Mouse (Mus musculus) midbrain, embryonic 10.5 days (tissue): ENCODE data around the gene Heatr3. TPM values are rescaled to one million over a fixed set of nuclear protein-coding genes. Genes with fewer than 3 reads are reported as not detected.
"Not testable (repeated sequence)": the region's sequence is repeated elsewhere in the genome, so short reads cannot be mapped to it uniquely, and the experiment has no call there.

Experiments used
- DNase-seq: peaks from one replicate; pipeline ENCODE4 v3.0.0-alpha.2; 2017; ENCODE audit warnings: low spot score
- H3K27ac ChIP-seq: fragments of 300-500 bp; sonication (generic); replicated peaks from 2 replicates; pipeline ENCODE4 v1.5.1; 2016; ENCODE audit warnings: mild to moderate bottlenecking
- H3K27me3 ChIP-seq: fragments of 300-500 bp; sonication (generic); 2 replicates; pipeline ENCODE4 v1.6.1; 2016; ENCODE audit warnings: low read depth, mild to moderate bottlenecking; ENCODE audit not compliant: poor library complexity, severe bottlenecking
- H3K36me3 ChIP-seq: fragments of 300-500 bp; sonication (generic); 2 replicates; pipeline ENCODE4 v1.6.1; 2016; ENCODE audit warnings: mild to moderate bottlenecking, moderate library complexity
- H3K4me1 ChIP-seq: fragments of 300-500 bp; sonication (generic); 2 replicates; pipeline ENCODE4 v1.6.1; 2016
- H3K4me3 ChIP-seq: fragments of 300-500 bp; sonication (generic); 2 replicates; pipeline ENCODE4 v1.5.1; 2016; ENCODE audit warnings: mild to moderate bottlenecking, moderate library complexity
- H3K9me3 ChIP-seq: fragments of 300-500 bp; sonication (generic); replicated peaks from 2 replicates; pipeline ENCODE4 v1.6.1; 2016; ENCODE audit warnings: mild to moderate bottlenecking
- WGBS: fragments of 180-500 bp; shearing (Covaris S2); methylation state at CpG from one replicate; pipeline ENCODE4 v1.1.7; 2016; 5-methylcytosine and 5-hydroxymethylcytosine counted together
- microRNA-seq: library from miRNA; unstranded; fragments of <30 nt; microRNA quantifications from one replicate; pipeline ENCODE4, GENCODE M21; 2017
- polyA plus RNA-seq: library from polyadenylated mRNA; unstranded; fragments of >200 nt; fragmentation: Nextera tagmentation; extraction: Ambion mirVana; gene quantifications from 2 replicates; pipeline ENCODE4 v1.2.1, GENCODE M21; 2016

Heatr3 gene
- polyA plus RNA-seq, 1 experiment from 2014 or later = 48.4 TPM

DNA sequence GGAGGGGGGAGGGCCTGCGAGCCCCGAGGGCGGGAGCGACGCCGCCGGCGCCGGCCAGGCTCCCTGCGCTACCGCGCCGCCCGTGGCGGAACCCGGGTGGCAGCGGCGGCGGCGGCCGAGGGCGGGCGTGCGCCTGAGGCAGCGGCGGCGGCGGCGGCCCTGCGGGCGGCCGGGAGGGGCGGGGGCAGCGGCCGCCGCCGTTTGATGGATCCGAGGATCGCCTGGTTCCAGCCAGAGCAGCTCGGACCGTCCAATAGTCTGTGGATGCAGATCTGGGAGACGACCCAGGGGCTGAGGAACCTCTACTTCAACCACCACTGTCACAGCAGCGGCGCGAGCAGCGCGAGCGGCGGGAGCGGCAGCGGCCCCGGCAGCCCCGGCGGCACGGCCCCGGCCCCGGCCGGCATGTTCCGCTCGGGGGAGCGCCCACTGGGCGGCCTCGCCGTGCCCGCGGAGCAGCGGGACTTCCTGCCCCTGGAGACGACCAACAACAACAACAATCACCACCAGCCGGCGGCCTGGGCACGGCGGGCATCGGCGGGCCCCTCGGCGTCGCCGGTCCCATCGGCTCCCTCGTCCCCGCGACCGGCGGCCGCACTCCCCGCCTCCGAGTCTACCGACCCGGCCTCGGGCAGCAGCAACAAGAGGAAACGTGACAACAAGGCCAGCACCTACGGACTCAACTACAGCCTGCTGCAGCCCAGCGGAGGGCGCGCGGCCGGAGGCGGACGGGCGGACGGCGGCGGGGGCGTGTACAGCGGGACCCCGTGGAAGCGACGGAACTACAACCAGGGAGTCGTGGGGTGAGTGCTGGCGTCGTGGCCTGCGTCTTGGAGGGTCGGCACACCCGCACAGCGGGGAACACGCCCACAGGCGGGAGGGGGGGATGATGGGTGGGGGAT lies 62.3 kb downstream of the Heatr3 start:
- Histone ChIP-seq H3K4me1 (peaks cover 57% of the 10 kb centered on the region), H3K4me3 (peak overlapping the region; percentile 96), H3K27me3 (no peaks in the 10 kb centered on the region), H3K36me3 (peaks cover 15% of the 10 kb centered on the region), H3K27ac (peak overlapping the region; percentile 97), H3K9me3 (no peaks in the 10 kb centered on the region)
- WGBS = under 1% methylated on average over 117 of the region's 117 CpGs
- DNase-seq = peak; percentile 52

DNA sequence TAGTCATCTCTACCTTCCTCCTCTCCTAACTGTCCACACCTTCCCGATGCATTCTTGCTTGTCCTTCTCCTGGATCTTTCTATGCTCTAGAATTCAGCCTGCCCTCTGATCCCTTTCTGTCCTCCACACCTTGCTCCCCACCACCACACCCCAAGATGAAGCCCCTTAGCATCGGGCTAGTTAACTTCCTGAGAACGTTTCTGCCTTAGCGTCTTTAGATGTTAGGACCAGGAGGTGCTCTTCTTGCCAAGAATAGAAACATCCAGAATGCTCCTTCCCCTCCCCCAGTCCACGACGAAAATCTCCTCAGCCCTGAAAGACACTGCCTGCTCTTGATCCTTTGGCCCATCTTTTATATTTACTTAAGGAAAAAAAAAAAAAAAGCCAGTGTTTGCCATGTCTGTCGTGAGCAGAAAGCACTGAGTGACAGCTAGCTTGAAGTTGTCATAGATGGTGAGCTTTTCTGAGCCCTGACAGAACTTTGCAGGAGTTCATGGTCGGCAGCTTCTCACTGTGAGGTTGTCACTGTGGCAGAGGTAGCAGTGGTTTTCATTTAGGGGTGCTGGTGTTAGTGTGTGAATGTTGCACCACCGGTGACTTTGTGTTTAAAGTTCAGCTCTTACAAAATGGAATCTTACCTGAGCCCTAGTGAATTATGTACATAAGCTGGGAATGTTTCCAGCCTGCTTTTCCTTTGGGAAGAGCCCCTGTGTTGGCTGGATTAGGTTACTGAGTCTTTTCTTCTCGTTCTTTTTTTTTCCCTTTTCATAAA lies 63.3 kb downstream of the Heatr3 start:
- peak overlapping the region; percentile 96 for H3K4me3 ChIP-seq
- H3K9me3 ChIP-seq = no peaks in the 10 kb centered on the region
- no peaks in the 10 kb centered on the region for H3K27me3 ChIP-seq
- peaks cover 62% of the 10 kb centered on the region for H3K4me1 ChIP-seq
- DNase-seq = no peak
- H3K27ac ChIP-seq = peak overlapping the region; percentile 97
- 25% methylated on average over 10 of the region's 10 CpGs for WGBS
- peaks cover 24% of the 10 kb centered on the region for H3K36me3 ChIP-seq

DNA sequence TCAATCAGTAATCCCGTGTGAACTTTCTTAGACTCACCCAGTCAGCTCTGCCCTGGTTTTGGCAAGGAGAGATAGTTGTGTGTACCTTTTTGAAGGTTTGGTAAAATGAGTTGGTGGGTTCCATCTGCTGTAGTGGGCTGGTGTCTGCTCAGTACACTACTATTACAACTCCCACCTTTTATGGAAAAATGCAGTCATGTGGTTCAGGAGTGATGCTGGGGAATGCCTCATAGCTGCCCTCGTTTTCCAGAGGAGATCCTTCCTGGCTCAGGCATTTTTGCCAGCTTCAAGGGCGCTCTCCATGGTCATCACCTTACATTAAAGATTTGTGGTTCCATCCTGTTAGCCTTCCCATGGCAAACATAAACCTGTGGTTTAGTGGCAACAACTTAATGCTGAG lies 64.0 kb downstream of the Heatr3 start:
- DNase-seq = no peak
- Histone ChIP-seq H3K4me1 (peaks cover 65% of the 10 kb centered on the region), H3K4me3 (peak overlapping the region; percentile 96), H3K27me3 (no peaks in the 10 kb centered on the region), H3K27ac (no peak overlapping the region), H3K36me3 (peaks cover 27% of the 10 kb centered on the region), H3K9me3 (no peaks in the 10 kb centered on the region)
- WGBS = 47% methylated on average over 3 of the region's 3 CpGs

DNA sequence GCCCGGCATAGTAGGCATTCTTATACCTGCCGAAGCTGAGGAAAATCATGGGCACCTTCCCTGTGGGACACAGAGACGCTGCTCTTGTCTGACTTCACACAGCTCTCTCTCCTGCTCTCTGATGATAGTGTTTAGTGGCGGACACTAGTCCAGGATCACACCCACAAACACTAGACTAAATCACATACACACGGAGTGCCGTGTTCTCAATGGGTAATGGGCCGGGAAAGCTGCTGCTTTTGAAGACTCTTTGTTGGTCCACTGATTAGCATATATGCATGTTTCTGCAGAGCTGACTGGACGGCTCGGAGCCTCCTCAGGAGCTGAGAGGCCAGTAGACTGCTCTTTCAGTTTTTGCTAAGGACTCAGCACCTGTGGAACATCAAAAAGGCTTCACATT lies 68.4 kb downstream of the Heatr3 start:
- Histone ChIP-seq H3K4me1 (peaks cover 47% of the 10 kb centered on the region), H3K4me3 (no peak overlapping the region), H3K36me3 (peaks cover 38% of the 10 kb centered on the region), H3K27ac (no peak overlapping the region), H3K9me3 (no peaks in the 10 kb centered on the region), H3K27me3 (no peaks in the 10 kb centered on the region)
- no peak for DNase-seq
- 88% methylated on average over 9 of the region's 9 CpGs for WGBS

GRCm38 (mm10) chr8:88207121-88207821 lies 69.6 kb downstream of the Heatr3 start:
- Histone ChIP-seq H3K36me3 (peaks cover 38% of the 10 kb centered on the region), H3K27ac (no peak overlapping the region), H3K4me3 (no peak overlapping the region), H3K27me3 (no peaks in the 10 kb centered on the region), H3K4me1 (peaks cover 35% of the 10 kb centered on the region), H3K9me3 (no peaks in the 10 kb centered on the region)
- DNase-seq = no peak
- WGBS = 97% methylated on average over 7 of the region's 7 CpGs

DNA sequence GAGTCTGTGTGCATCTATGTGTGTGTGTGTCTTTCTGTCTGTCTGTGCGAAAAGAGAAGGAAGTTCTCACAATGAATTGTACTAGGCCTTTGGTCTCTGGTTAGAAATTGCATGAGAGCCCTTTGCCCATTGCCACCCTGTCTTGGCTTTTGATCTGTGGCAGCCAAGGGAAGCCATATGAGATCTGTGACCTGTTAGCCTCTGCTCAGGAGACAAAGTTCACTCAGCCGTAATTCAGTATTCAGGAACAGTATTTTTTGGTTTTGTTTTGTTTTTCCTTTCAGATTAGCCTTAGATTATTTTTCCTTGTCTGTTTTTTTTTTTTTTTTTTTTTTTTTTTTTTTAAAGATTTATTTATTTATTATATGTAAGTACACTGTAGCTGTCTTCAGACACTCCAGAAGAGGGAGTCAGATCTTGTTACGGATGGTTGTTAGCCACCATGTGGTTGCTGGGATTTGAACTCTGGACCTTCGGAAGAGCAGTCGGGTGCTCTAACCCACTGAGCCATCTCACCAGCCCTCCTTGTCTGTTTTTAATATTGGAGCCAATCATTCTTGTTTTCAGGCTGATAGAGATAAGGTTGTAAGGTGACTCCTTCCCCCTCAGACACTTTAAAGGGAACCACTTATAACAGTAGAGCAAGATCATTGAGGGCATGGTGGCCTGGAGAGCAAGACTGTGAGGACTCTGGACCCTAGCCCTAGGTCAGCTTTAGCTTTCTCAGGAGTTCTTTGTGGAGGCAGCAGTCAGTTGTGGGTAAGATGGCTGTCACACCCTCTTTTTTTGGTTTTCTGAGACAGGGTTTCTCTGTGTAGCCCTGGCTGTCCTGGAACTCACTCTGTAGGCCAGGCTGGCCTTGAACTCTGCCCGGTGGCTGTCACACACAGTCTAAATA lies 72.5 kb downstream of the Heatr3 start:
- not testable (repeated sequence) for H3K27me3 ChIP-seq, H3K4me1 ChIP-seq, H3K27ac ChIP-seq, DNase-seq, H3K9me3 ChIP-seq, H3K4me3 ChIP-seq
- WGBS = 87% methylated on average over 6 of the region's 6 CpGs
- peaks cover 29% of the 10 kb centered on the region for H3K36me3 ChIP-seq

DNA sequence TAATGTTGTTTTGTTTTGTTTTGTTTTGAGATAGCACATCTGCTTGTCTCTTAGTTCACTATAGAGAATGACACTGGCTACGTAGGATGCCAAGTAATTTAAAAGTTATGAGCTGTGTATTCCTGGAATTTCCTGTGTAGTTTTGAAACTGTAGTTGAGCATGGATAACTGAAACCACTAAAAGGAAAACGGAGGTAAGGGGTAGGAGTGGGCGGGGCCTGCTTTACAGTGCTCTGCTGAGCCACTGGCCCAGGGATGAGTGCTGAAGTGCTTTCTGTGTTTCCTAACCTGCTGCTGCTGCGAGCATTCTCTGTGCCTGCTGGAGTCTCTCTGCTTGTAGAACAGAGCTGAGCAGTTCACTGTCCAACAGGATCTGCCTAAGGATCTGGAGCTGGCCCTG lies 83.7 kb downstream of the Heatr3 start:
- H3K36me3 ChIP-seq = peaks cover 12% of the 10 kb centered on the region
- H3K27me3 ChIP-seq = no peaks in the 10 kb centered on the region
- no peak overlapping the region for H3K4me3 ChIP-seq
- H3K27ac ChIP-seq = no peak overlapping the region
- H3K9me3 ChIP-seq = no peaks in the 10 kb centered on the region
- peaks cover 37% of the 10 kb centered on the region for H3K4me1 ChIP-seq
- WGBS = 70% methylated on average over 4 of the region's 4 CpGs
- DNase-seq = no peak

Small RNAs within 50 kb of the gene (microRNA-seq; reads per million reads assigned to microRNA genes)
- gene Mir7071 = 2.7 reads per million

Other genes starting within 250 kb of the Heatr3 start
- gene Zfp423, start 178.3 kb upstream of the Heatr3 start, polyA plus RNA-seq = 24.8 and 29.7 TPM in 2 replicates
- gene Cnep1r1, start 19.1 kb upstream of the Heatr3 start, polyA plus RNA-seq = 43.4 and 43.6 TPM in 2 replicates
- 8.2 and 9.5 TPM in 2 replicates for gene Tent4b, start 61.4 kb downstream of the Heatr3 start, polyA plus RNA-seq
- 2.2 and 3.2 TPM in 2 replicates for gene Adcy7, start 134.5 kb downstream of the Heatr3 start, polyA plus RNA-seq
- gene Brd7, start 224.3 kb downstream of the Heatr3 start, polyA plus RNA-seq = 76.9 and 82.6 TPM in 2 replicates